Mouse (Mus musculus) lung, postnatal 4 days (tissue): ENCODE measurements at regions not wholly inside any gene's neighbourhood (a gene's known extent, or its start where the extent isn't known, plus 50 kb on each side); places are given as distances from the start of the nearest gene placed in this dataset.

ENCODE experiments used
- DNase-seq, 2 experiments: peaks; one replicate each; pipeline ENCODE4 v3.0.0; 2021

- peak; percentile 42 to 59 for DNase-seq
Observed at GRCm38 (mm10) chr13:97442283-97442682, 201.4 kb downstream of the Enc1 start.

- DNase-seq: no peak
Observed at GRCm38 (mm10) chr13:97441803-97442202, 200.9 kb downstream of the Enc1 start.

- peak; percentile 32 to 47 for DNase-seq
Observed at GRCm38 (mm10) chr13:97439216-97439979, 198.5 kb downstream of the Enc1 start.

GRCm38 (mm10) chr13:97438692-97439091 lies 197.8 kb downstream of the Enc1 start:
- peak in 1 of 2 experiments; percentile 32 for DNase-seq

GRCm38 (mm10) chr13:97438277-97438676 lies 197.4 kb downstream of the Enc1 start:
- DNase-seq: no peak

GRCm38 (mm10) chr13:97436719-97437350 lies 195.9 kb downstream of the Enc1 start:
- DNase-seq: no peak

GRCm38 (mm10) chr13:97435865-97436718 lies 195.2 kb downstream of the Enc1 start:
- peak; percentile 51 to 68 for DNase-seq

- DNase-seq: peak in 1 of 2 experiments; percentile 19
Observed at GRCm38 (mm10) chr13:97434961-97435864, 194.3 kb downstream of the Enc1 start.

GRCm38 (mm10) chr13:97434167-97434566 lies 193.3 kb downstream of the Enc1 start:
- DNase-seq: no peak

GRCm38 (mm10) chr13:97432627-97433026 lies 191.7 kb downstream of the Enc1 start:
- DNase-seq: no peak

- no peak for DNase-seq
Observed at GRCm38 (mm10) chr13:97430885-97431284, 190.0 kb downstream of the Enc1 start.

- no peak for DNase-seq
Observed at GRCm38 (mm10) chr13:97428163-97428562, 187.3 kb downstream of the Enc1 start.

GRCm38 (mm10) chr13:97427537-97427936 lies 186.6 kb downstream of the Enc1 start:
- no peak for DNase-seq

- DNase-seq: no peak
Observed at GRCm38 (mm10) chr13:97425731-97426130, 184.8 kb downstream of the Enc1 start.

- DNase-seq: no peak
Observed at GRCm38 (mm10) chr13:97423911-97424310, 183.0 kb downstream of the Enc1 start.

GRCm38 (mm10) chr13:97423298-97423817 lies 182.5 kb downstream of the Enc1 start:
- no peak for DNase-seq

GRCm38 (mm10) chr13:97422897-97423296 lies 182.0 kb downstream of the Enc1 start:
- DNase-seq: no peak

GRCm38 (mm10) chr13:97421831-97422230 lies 180.9 kb downstream of the Enc1 start:
- no peak for DNase-seq

- no peak for DNase-seq
Observed at GRCm38 (mm10) chr13:97420773-97421172, 179.9 kb downstream of the Enc1 start.

- DNase-seq: no peak
Observed at GRCm38 (mm10) chr13:97419100-97419499, 178.2 kb downstream of the Enc1 start.

GRCm38 (mm10) chr13:97418681-97419080 lies 177.8 kb downstream of the Enc1 start:
- DNase-seq: no peak

- no peak for DNase-seq
Observed at GRCm38 (mm10) chr13:97418081-97418480, 177.2 kb downstream of the Enc1 start.
